Mouse (Mus musculus) spleen, adult 2 months (tissue): ENCODE measurements at regions not wholly inside any gene's neighbourhood (a gene's known extent, or its start where the extent isn't known, plus 50 kb on each side); places are given as distances from the start of the nearest gene placed in this dataset.

Experiments
- CTCF ChIP-seq: fragments of 200-500 bp; IDR thresholded peaks from 2 replicates; pipeline ENCODE4 v1.5.1; 2011; ENCODE audit warnings: mild to moderate bottlenecking, inconsistent platforms; ENCODE audit not compliant: insufficient read depth, insufficient read length, insufficient replicate concordance; ENCODE audit errors: extremely low read depth
- POLR2A ChIP-seq: fragments of 200-500 bp; IDR thresholded peaks from 2 replicates; pipeline ENCODE4 v1.6.1; 2011; ENCODE audit warnings: low read depth, low read length, inconsistent platforms

GRCm38 (mm10) chr16:93446206-93446605 lies 157.7 kb downstream of the Setd4 start:
- no peak for TF ChIP-seq CTCF
- no peak for TF ChIP-seq POLR2A
